Mouse (Mus musculus) MEL (cell line): ENCODE measurements around the gene Nhlrc3.

Experiments used
- GATA1 ChIP-seq: IDR thresholded peaks from 2 replicates; pipeline ENCODE4 v1.6.1; 2011; ENCODE audit warnings: low read depth, low read length, improper control_type of control experiment
- JUND ChIP-seq: IDR thresholded peaks from 2 replicates; pipeline ENCODE4 v1.6.1; 2011; ENCODE audit warnings: low read depth, mild to moderate bottlenecking, improper control_type of control experiment, low read length
- MAFK ChIP-seq: IDR thresholded peaks from 2 replicates; pipeline ENCODE4 v1.6.1; 2011; ENCODE audit warnings: low read depth, mild to moderate bottlenecking, low read length, improper control_type of control experiment, borderline replicate concordance
- MAZ ChIP-seq: IDR thresholded peaks from 2 replicates; pipeline ENCODE4 v1.6.1; 2012; ENCODE audit warnings: low read depth, mild to moderate bottlenecking, inconsistent platforms, low read length, improper control_type of control experiment
- POLR2A ChIP-seq, 2 experiments: IDR thresholded peaks; 2 replicates each; pipeline ENCODE4 v1.6.1; 2011 to 2012; ENCODE audit warnings: low read length in 2 of 2, mild to moderate bottlenecking in 2 of 2, control low read depth in 1 of 2, improper control_type of control experiment in 1 of 2, low read depth in 1 of 2, moderate library complexity in 1 of 2; ENCODE audit not compliant: control insufficient read depth in 1 of 2, insufficient read depth in 1 of 2, poor library complexity in 1 of 2
- RAD21 ChIP-seq: IDR thresholded peaks from 2 replicates; pipeline ENCODE4 v1.6.1; 2011; ENCODE audit warnings: mild to moderate bottlenecking, low read depth, low read length, improper control_type of control experiment
- ZC3H11A ChIP-seq: IDR thresholded peaks from 2 replicates; pipeline ENCODE4 v1.6.1; 2012; ENCODE audit warnings: low read depth, mild to moderate bottlenecking, inconsistent platforms, low read length, improper control_type of control experiment
- ZMIZ1 ChIP-seq: IDR thresholded peaks from 2 replicates; pipeline ENCODE4 v1.6.1; 2012; ENCODE audit warnings: low read depth, mild to moderate bottlenecking, inconsistent platforms, low read length, improper control_type of control experiment, moderate library complexity

DNA sequence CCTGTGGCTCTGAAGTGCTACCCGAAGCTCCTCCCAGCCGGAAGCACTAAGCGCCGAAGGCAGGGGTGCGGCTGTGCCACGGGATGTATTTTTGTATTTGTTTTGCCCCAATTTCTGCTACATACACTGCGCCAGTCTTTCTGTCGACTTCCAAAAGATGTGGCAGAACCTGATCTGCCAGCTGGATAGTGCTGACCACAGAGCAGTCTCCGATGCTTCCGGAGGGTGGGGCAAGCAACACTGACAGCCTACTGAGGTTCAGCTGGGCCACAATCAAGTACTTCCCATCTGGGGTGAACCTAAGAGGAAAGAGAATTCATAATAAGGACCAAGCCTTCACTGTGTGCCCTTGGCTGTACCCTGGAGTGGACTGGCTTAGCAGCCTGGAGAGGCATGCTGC, 10.8 kb downstream of the Nhlrc3 start:
- TF ChIP-seq POLR2A (IDR thresholded peaks at IDR 0.05; ENCODE audit: control insufficient read depth in 1 of 2, insufficient read depth in 1 of 2, low read depth in 1 of 2, low read length in 2 of 2, poor library complexity in 1 of 2), result no peak
- TF ChIP-seq ZMIZ1, result no peak
- TF ChIP-seq ZC3H11A, result no peak
- TF ChIP-seq MAZ, result no peak
- no peak for TF ChIP-seq MAFK
- TF ChIP-seq RAD21, result no peak
- TF ChIP-seq GATA1, result no peak
- TF ChIP-seq JUND, result no peak
